Mouse (Mus musculus): ENCODE measurements at regions not wholly inside any gene's neighbourhood (a gene's known extent, or its start where the extent isn't known, plus 50 kb on each side); places are given as distances from the start of the nearest gene placed in this dataset.

GRCm38 (mm10) chr6:96057011-96057410 is 55.9 kb upstream of the Fam19a1 start:
- no peak for DNase-seq

DNA sequence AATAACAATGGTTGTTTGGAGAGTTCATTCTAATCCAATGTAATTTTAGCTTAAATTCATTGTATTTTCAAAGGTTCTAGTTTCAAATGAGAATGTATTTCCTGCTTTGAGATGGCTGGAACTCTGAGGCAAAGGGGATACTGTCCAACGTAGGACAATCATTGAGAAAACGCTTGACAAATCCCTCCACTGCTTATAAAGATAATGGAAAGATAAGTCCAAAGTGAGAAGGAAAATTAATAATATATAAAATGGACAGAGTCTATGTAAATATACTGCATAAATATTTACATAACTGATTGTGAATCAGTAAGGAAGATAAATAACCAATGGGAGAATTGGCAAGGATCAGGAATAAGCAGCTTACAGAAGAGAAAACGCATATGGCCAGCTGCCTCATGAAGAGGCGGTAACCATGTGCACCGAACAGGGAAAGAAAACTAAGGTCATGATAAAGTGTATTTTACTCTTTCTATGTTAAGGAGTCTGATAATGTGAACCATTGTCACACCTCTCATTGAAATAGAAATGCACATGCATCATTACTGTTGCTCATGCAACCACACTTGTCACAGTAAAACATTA is 55.3 kb upstream of the Fam19a1 start:
- no peak for DNase-seq

DNA sequence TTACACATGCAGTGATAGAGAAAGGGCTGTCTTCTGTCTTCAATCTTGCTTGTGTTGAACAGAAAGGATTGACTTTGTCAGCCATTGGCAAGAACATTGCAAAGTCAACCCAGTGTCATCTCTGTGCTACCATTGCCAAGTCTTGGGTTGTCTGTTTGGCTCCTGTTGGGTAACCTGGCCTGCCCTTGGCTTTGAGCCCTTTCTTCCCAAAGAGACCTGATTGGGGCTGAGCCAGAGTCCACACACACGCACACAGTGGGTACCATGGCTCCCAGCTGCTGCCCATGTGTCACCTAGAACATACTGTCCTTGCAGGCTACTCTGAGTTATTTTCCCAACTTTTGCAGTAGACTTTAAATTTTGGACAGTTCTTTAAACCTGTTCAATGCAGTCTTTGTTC is 51.0 kb upstream of the Fam19a1 start:
- DNase-seq: peak; percentile 42 to 62

Measured in cerebellum, postnatal 14 days (tissue).